Mouse (Mus musculus) limb, embryonic 14.5 days (tissue): ENCODE results near the gene Olfr65. TPM values are rescaled to one million over a fixed set of nuclear protein-coding genes. Genes with fewer than 3 reads are reported as not detected.

Source experiments
- ATAC-seq: fragments of 200-750 bp; cut with Nextera tagmentation; 2 replicates; pipeline ENCODE4 v1.8.0; 2017; ENCODE audit warnings: low read depth, moderate number of reproducible peaks, moderate TSS enrichment; ENCODE audit not compliant: low FRiP score
- DNase-seq: peaks from one replicate; pipeline ENCODE4 v3.0.0-alpha.2; 2015; ENCODE audit warnings: low spot score
- H3K27ac ChIP-seq: fragments of 300-500 bp; sonication (generic); replicated peaks from 2 replicates; pipeline ENCODE4 v1.5.1; 2014; ENCODE audit warnings: low read depth, mild to moderate bottlenecking, low read length, moderate library complexity, mixed read lengths
- H3K27me3 ChIP-seq: fragments of 300-500 bp; sonication (generic); 2 replicates; pipeline ENCODE4 v1.6.1; 2014; ENCODE audit warnings: low read length, mixed read lengths; ENCODE audit not compliant: control insufficient read depth, insufficient read depth
- H3K36me3 ChIP-seq: fragments of 300-500 bp; sonication (generic); 2 replicates; pipeline ENCODE4 v1.6.1; 2014; ENCODE audit warnings: mild to moderate bottlenecking, low read length, moderate library complexity, mixed read lengths; ENCODE audit not compliant: control insufficient read depth, insufficient read depth
- H3K4me1 ChIP-seq: fragments of 300-500 bp; sonication (generic); 2 replicates; pipeline ENCODE4 v1.6.1; 2014; ENCODE audit warnings: antibody characterized with exemption, low read length, mixed read lengths; ENCODE audit not compliant: control insufficient read depth, insufficient read depth
- H3K4me2 ChIP-seq: fragments of 300-500 bp; sonication (generic); replicated peaks from 2 replicates; pipeline ENCODE4 v1.6.1; 2014; ENCODE audit warnings: low read depth, mild to moderate bottlenecking, low read length, moderate library complexity; ENCODE audit not compliant: severe bottlenecking
- H3K4me3 ChIP-seq: fragments of 300-500 bp; sonication (generic); replicated peaks from 2 replicates; pipeline ENCODE4 v1.5.1; 2014; ENCODE audit warnings: low read length
- H3K9ac ChIP-seq: fragments of 300-500 bp; sonication (generic); 2 replicates; pipeline ENCODE4 v1.6.1; 2014; ENCODE audit warnings: mild to moderate bottlenecking, low read depth, low read length, moderate library complexity; ENCODE audit not compliant: severe bottlenecking
- H3K9me3 ChIP-seq: fragments of 300-500 bp; sonication (generic); 2 replicates; pipeline ENCODE4 v1.6.1; 2016; ENCODE audit warnings: low read length; ENCODE audit not compliant: control insufficient read depth
- POLR2A ChIP-seq: fragments of 200-500 bp; IDR thresholded peaks from 2 replicates; pipeline ENCODE4 v1.8.0; 2012; ENCODE audit warnings: inconsistent platforms, mild to moderate bottlenecking, moderate library complexity, borderline replicate concordance; ENCODE audit not compliant: insufficient read depth, insufficient read length; ENCODE audit errors: extremely low read depth
- polyA plus RNA-seq, 2 experiments: library from polyadenylated mRNA; depleted of rRNA in 1 of 2; stranded (reverse) in 1 of 2; unstranded in 1 of 2; fragments of >200 nt; fragmentation: Nextera tagmentation in 1 of 2; extraction: Ambion mirVana in 1 of 2; gene quantifications; 2 replicates each; pipeline versions ENCODE4 v1.2.1 to v1.2.3; 2012 to 2014

The Olfr65 gene
- polyA plus RNA-seq, 2 experiments = not detected

DNA sequence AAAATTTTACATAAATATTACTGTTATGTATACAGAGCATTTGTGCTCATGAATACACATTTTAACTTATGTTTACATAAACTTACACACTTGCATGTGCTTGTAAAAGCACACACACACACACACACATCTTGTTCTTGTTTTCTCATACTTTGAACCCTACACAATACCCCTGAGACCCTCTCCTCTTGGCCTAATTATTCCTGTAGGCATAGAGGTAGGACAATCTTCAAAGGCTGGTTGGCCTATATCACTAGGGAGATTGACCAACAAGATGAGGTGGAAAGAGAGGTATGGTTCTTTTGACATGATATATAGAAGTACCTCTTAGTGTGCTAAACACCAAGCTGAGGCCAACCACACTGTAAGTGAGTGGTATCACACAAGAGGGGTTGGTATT is 40.9 kb downstream of the Olfr65 start, which contains the start of gene Olfr633:
Olfr633 (plus strand) TSS at position 301 of the 400 bp plus-strand sequence.
- H3K4me2 ChIP-seq = no peak within 1 kb of the TSS
- no peak for DNase-seq
- H3K27ac ChIP-seq = no peak within 1 kb of the TSS
- no peak within 1 kb of the TSS for H3K4me3 ChIP-seq
- no peaks in the 10 kb centered on the region for H3K36me3 ChIP-seq
- no peaks in the 10 kb centered on the region for H3K4me1 ChIP-seq
- H3K27me3 ChIP-seq = no peaks in the 10 kb centered on the region
- H3K9me3 ChIP-seq = no peaks in the 10 kb centered on the region
- H3K9ac ChIP-seq = no peak within 1 kb of the TSS
- ATAC-seq = no peak
- TF ChIP-seq POLR2A = no peak

Other genes starting within 250 kb of the Olfr65 start
Only the 30 nearest of the 34 such genes appear.
- gene Olfr624, start 232.3 kb upstream of the Olfr65 start, polyA plus RNA-seq (2012; rRNA removed) = 0.03 TPM in 1 of 2 replicates, not detected in the other
- gene Olfr624, start 232.3 kb upstream of the Olfr65 start, polyA plus RNA-seq (2014; fragmentation: Nextera tagmentation; extraction: Ambion mirVana) = 0.06 and 0.07 TPM in 2 replicates
- not detected in 2 replicates for gene Olfr625-ps1, start 220.8 kb upstream of the Olfr65 start, polyA plus RNA-seq (2012; rRNA removed)
- gene Olfr625-ps1, start 220.8 kb upstream of the Olfr65 start, polyA plus RNA-seq (2014; fragmentation: Nextera tagmentation; extraction: Ambion mirVana) = not detected in 2 replicates
- not detected in 2 replicates for gene Olfr243, start 188.8 kb upstream of the Olfr65 start, polyA plus RNA-seq (2012; rRNA removed)
- not detected in 2 replicates for gene Olfr243, start 188.8 kb upstream of the Olfr65 start, polyA plus RNA-seq (2014; fragmentation: Nextera tagmentation; extraction: Ambion mirVana)
- gene Olfr628, start 173.1 kb upstream of the Olfr65 start, polyA plus RNA-seq (2012; rRNA removed) = not detected in 2 replicates
- not detected in 2 replicates for gene Olfr628, start 173.1 kb upstream of the Olfr65 start, polyA plus RNA-seq (2014; fragmentation: Nextera tagmentation; extraction: Ambion mirVana)
- not detected in 2 replicates for gene Olfr629, start 158.5 kb upstream of the Olfr65 start, polyA plus RNA-seq (2012; rRNA removed)
- gene Olfr629, start 158.5 kb upstream of the Olfr65 start, polyA plus RNA-seq (2014; fragmentation: Nextera tagmentation; extraction: Ambion mirVana) = not detected in 2 replicates
- not detected in 2 replicates for gene Olfr630, start 146.2 kb upstream of the Olfr65 start, polyA plus RNA-seq (2012; rRNA removed)
- gene Olfr630, start 146.2 kb upstream of the Olfr65 start, polyA plus RNA-seq (2014; fragmentation: Nextera tagmentation; extraction: Ambion mirVana) = not detected in 2 replicates
- not detected in 2 replicates for gene Olfr69, start 131.9 kb upstream of the Olfr65 start, polyA plus RNA-seq (2012; rRNA removed)
- gene Olfr69, start 131.9 kb upstream of the Olfr65 start, polyA plus RNA-seq (2014; fragmentation: Nextera tagmentation; extraction: Ambion mirVana) = not detected in 2 replicates
- gene Olfr68, start 123.8 kb upstream of the Olfr65 start, polyA plus RNA-seq (2012; rRNA removed) = not detected in 2 replicates
- not detected in 2 replicates for gene Olfr68, start 123.8 kb upstream of the Olfr65 start, polyA plus RNA-seq (2014; fragmentation: Nextera tagmentation; extraction: Ambion mirVana)
- gene Olfr67, start 111.7 kb upstream of the Olfr65 start, polyA plus RNA-seq (2012; rRNA removed) = 0.03 TPM in 1 of 2 replicates, not detected in the other
- gene Olfr67, start 111.7 kb upstream of the Olfr65 start, polyA plus RNA-seq (2014; fragmentation: Nextera tagmentation; extraction: Ambion mirVana) = not detected in 2 replicates
- gene Hbb-bt, start 89.5 kb upstream of the Olfr65 start, polyA plus RNA-seq (2012; rRNA removed) = 2,382 and 2,478 TPM in 2 replicates
- gene Hbb-bt, start 89.5 kb upstream of the Olfr65 start, polyA plus RNA-seq (2014; fragmentation: Nextera tagmentation; extraction: Ambion mirVana) = 2,610 and 4,062 TPM in 2 replicates
- 9,008 and 9,822 TPM in 2 replicates for gene Hbb-bs, start 75.4 kb upstream of the Olfr65 start, polyA plus RNA-seq (2012; rRNA removed)
- gene Hbb-bs, start 75.4 kb upstream of the Olfr65 start, polyA plus RNA-seq (2014; fragmentation: Nextera tagmentation; extraction: Ambion mirVana) = 6,131 and 9,529 TPM in 2 replicates
- gene Hbb-bh2, start 63.0 kb upstream of the Olfr65 start, polyA plus RNA-seq (2012; rRNA removed) = not detected in 2 replicates
- gene Hbb-bh2, start 63.0 kb upstream of the Olfr65 start, polyA plus RNA-seq (2014; fragmentation: Nextera tagmentation; extraction: Ambion mirVana) = not detected in 2 replicates
- 12.0 and 13.3 TPM in 2 replicates for gene Hbb-bh1, start 60.3 kb upstream of the Olfr65 start, polyA plus RNA-seq (2012; rRNA removed)
- 8.0 and 8.4 TPM in 2 replicates for gene Hbb-bh1, start 60.3 kb upstream of the Olfr65 start, polyA plus RNA-seq (2014; fragmentation: Nextera tagmentation; extraction: Ambion mirVana)
- 702 and 799 TPM in 2 replicates for gene Hbb-y, start 50.3 kb upstream of the Olfr65 start, polyA plus RNA-seq (2012; rRNA removed)
- gene Hbb-y, start 50.3 kb upstream of the Olfr65 start, polyA plus RNA-seq (2014; fragmentation: Nextera tagmentation; extraction: Ambion mirVana) = 1,395 and 1,439 TPM in 2 replicates
- gene Olfr66, start 17.2 kb upstream of the Olfr65 start, polyA plus RNA-seq (2012; rRNA removed) = not detected in 2 replicates
- gene Olfr66, start 17.2 kb upstream of the Olfr65 start, polyA plus RNA-seq (2014; fragmentation: Nextera tagmentation; extraction: Ambion mirVana) = not detected in 2 replicates
- gene Olfr64, start 9.0 kb upstream of the Olfr65 start, polyA plus RNA-seq (2012; rRNA removed) = not detected in 2 replicates
- gene Olfr64, start 9.0 kb upstream of the Olfr65 start, polyA plus RNA-seq (2014; fragmentation: Nextera tagmentation; extraction: Ambion mirVana) = not detected in 2 replicates
- not detected in 2 replicates for gene Olfr631, start 25.3 kb downstream of the Olfr65 start, polyA plus RNA-seq (2012; rRNA removed)
- not detected in 2 replicates for gene Olfr631, start 25.3 kb downstream of the Olfr65 start, polyA plus RNA-seq (2014; fragmentation: Nextera tagmentation; extraction: Ambion mirVana)
- gene Olfr632, start 30.9 kb downstream of the Olfr65 start, polyA plus RNA-seq (2012; rRNA removed) = not detected in 2 replicates
- not detected in 2 replicates for gene Olfr632, start 30.9 kb downstream of the Olfr65 start, polyA plus RNA-seq (2014; fragmentation: Nextera tagmentation; extraction: Ambion mirVana)
- not detected in 2 replicates for gene Olfr633, start 41.0 kb downstream of the Olfr65 start, polyA plus RNA-seq (2012; rRNA removed)
- gene Olfr633, start 41.0 kb downstream of the Olfr65 start, polyA plus RNA-seq (2014; fragmentation: Nextera tagmentation; extraction: Ambion mirVana) = not detected in 2 replicates
- not detected in 2 replicates for gene Olfr635, start 67.7 kb downstream of the Olfr65 start, polyA plus RNA-seq (2012; rRNA removed)
- gene Olfr635, start 67.7 kb downstream of the Olfr65 start, polyA plus RNA-seq (2014; fragmentation: Nextera tagmentation; extraction: Ambion mirVana) = 0.03 TPM in 1 of 2 replicates, not detected in the other
- not detected in 2 replicates for gene Olfr638, start 95.3 kb downstream of the Olfr65 start, polyA plus RNA-seq (2012; rRNA removed)
- not detected in 2 replicates for gene Olfr638, start 95.3 kb downstream of the Olfr65 start, polyA plus RNA-seq (2014; fragmentation: Nextera tagmentation; extraction: Ambion mirVana)
- not detected in 2 replicates for gene Olfr639, start 113.8 kb downstream of the Olfr65 start, polyA plus RNA-seq (2012; rRNA removed)
- gene Olfr639, start 113.8 kb downstream of the Olfr65 start, polyA plus RNA-seq (2014; fragmentation: Nextera tagmentation; extraction: Ambion mirVana) = not detected in 2 replicates
- not detected in 2 replicates for gene Olfr640, start 122.1 kb downstream of the Olfr65 start, polyA plus RNA-seq (2012; rRNA removed)
- not detected in 2 replicates for gene Olfr640, start 122.1 kb downstream of the Olfr65 start, polyA plus RNA-seq (2014; fragmentation: Nextera tagmentation; extraction: Ambion mirVana)
- not detected in 2 replicates for gene Olfr641, start 132.0 kb downstream of the Olfr65 start, polyA plus RNA-seq (2012; rRNA removed)
- not detected in 2 replicates for gene Olfr641, start 132.0 kb downstream of the Olfr65 start, polyA plus RNA-seq (2014; fragmentation: Nextera tagmentation; extraction: Ambion mirVana)
- not detected in 2 replicates for gene Olfr642, start 149.2 kb downstream of the Olfr65 start, polyA plus RNA-seq (2012; rRNA removed)
- gene Olfr642, start 149.2 kb downstream of the Olfr65 start, polyA plus RNA-seq (2014; fragmentation: Nextera tagmentation; extraction: Ambion mirVana) = not detected in 2 replicates
- gene 4930516K23Rik, start 158.0 kb downstream of the Olfr65 start, polyA plus RNA-seq (2012; rRNA removed) = 0.03 TPM in 1 of 2 replicates, not detected in the other
- gene 4930516K23Rik, start 158.0 kb downstream of the Olfr65 start, polyA plus RNA-seq (2014; fragmentation: Nextera tagmentation; extraction: Ambion mirVana) = not detected in 2 replicates
- 0.10 TPM in 1 of 2 replicates, not detected in the other for gene Olfr644, start 168.4 kb downstream of the Olfr65 start, polyA plus RNA-seq (2012; rRNA removed)
- gene Olfr644, start 168.4 kb downstream of the Olfr65 start, polyA plus RNA-seq (2014; fragmentation: Nextera tagmentation; extraction: Ambion mirVana) = not detected in 2 replicates
- not detected in 2 replicates for gene Olfr645, start 182.0 kb downstream of the Olfr65 start, polyA plus RNA-seq (2012; rRNA removed)
- gene Olfr645, start 182.0 kb downstream of the Olfr65 start, polyA plus RNA-seq (2014; fragmentation: Nextera tagmentation; extraction: Ambion mirVana) = not detected in 2 replicates
- not detected in 2 replicates for gene Olfr646, start 201.4 kb downstream of the Olfr65 start, polyA plus RNA-seq (2012; rRNA removed)
- gene Olfr646, start 201.4 kb downstream of the Olfr65 start, polyA plus RNA-seq (2014; fragmentation: Nextera tagmentation; extraction: Ambion mirVana) = not detected in 2 replicates
- gene Ubqln5, start 226.3 kb downstream of the Olfr65 start, polyA plus RNA-seq (2012; rRNA removed) = not detected in 2 replicates
- gene Ubqln5, start 226.3 kb downstream of the Olfr65 start, polyA plus RNA-seq (2014; fragmentation: Nextera tagmentation; extraction: Ambion mirVana) = not detected in 2 replicates